In genomic region chr5:143525454-143526225, GRCm38 (mm10) we compare ENCODE assay signal across 9 mouse cellular contexts. TPM values are rescaled to one million over a fixed set of nuclear protein-coding genes. Genes with fewer than 3 reads are reported as not detected.
DNase-seq lines count a peak whose midpoint lies in the region; ATAC-seq and TF ChIP-seq lines count a peak whose summit lies in the region.
"Had no signal": no experiment of that assay in that cellular context is flagged by ENCODE, and none has a peak within 500 bp of the region (broad histone marks: within the 10 kb centered on the region; RNA-seq: fewer than 3 reads in every experiment).

No protein-coding gene starts in this region.

- no peaks in the 10 kb centered on the region for H3K27me3 ChIP-seq in kidney, embryonic 15.5 days
- no peaks in the 10 kb centered on the region for H3K27me3 ChIP-seq in embryonic facial prominence, embryonic 13.5 days
- H3K27me3 ChIP-seq in intestine, embryonic 15.5 days (replicated peaks): no peaks in the 10 kb centered on the region
- H3K27me3 ChIP-seq in myocyte (ENCODE audit: control insufficient read depth, insufficient read depth, insufficient read length): no peaks in the 10 kb centered on the region

- peak overlapping the region; percentile 100 for H3K9ac ChIP-seq in kidney, embryonic 15.5 days
- peak overlapping the region; percentile 100 for H3K9ac ChIP-seq in embryonic facial prominence, embryonic 13.5 days
- peak overlapping the region; percentile 100; the same call in 1 of the 2 replicates for H3K9ac ChIP-seq in intestine, embryonic 15.5 days

- H3K4me3 ChIP-seq in kidney, embryonic 15.5 days (replicated peaks): peak overlapping the region; percentile 93
- peak overlapping the region; percentile 99 for H3K4me3 ChIP-seq in embryonic facial prominence, embryonic 13.5 days
- peak overlapping the region; percentile 98 for H3K4me3 ChIP-seq in intestine, embryonic 15.5 days (replicated peaks)
- peak overlapping the region; percentile 86 for H3K4me3 ChIP-seq in myocyte

- peaks cover 38% of the 10 kb centered on the region for H3K4me1 ChIP-seq in kidney, embryonic 15.5 days
- peaks cover 33% of the 10 kb centered on the region for H3K4me1 ChIP-seq in embryonic facial prominence, embryonic 13.5 days
- H3K4me1 ChIP-seq in intestine, embryonic 15.5 days (replicated peaks): peaks cover 31% of the 10 kb centered on the region

- H3K4me2 ChIP-seq in kidney, embryonic 15.5 days: peak overlapping the region; percentile 72
- peak overlapping the region; percentile 86 for H3K4me2 ChIP-seq in embryonic facial prominence, embryonic 13.5 days
- peak overlapping the region; percentile 86 for H3K4me2 ChIP-seq in intestine, embryonic 15.5 days (replicated peaks)
- peak overlapping the region; percentile 69 for H3K4me2 ChIP-seq in myocyte (ENCODE audit: low read depth)

- peaks cover 7% of the 10 kb centered on the region for H3K36me3 ChIP-seq in kidney, embryonic 15.5 days
- H3K36me3 ChIP-seq in embryonic facial prominence, embryonic 13.5 days: peaks cover 6% of the 10 kb centered on the region; the same call in 1 of the 2 replicates
- no peaks in the 10 kb centered on the region for H3K36me3 ChIP-seq in intestine, embryonic 15.5 days
- no peaks in the 10 kb centered on the region for H3K36me3 ChIP-seq in myocyte (ENCODE audit: control insufficient read depth, insufficient read depth)

- no peak overlapping the region for H3ac ChIP-seq in myocyte (ENCODE audit: control insufficient read depth, insufficient read length)

- peak overlapping the region; percentile 100; the same call in 1 of the 2 replicates for H3K27ac ChIP-seq in kidney, embryonic 15.5 days
- H3K27ac ChIP-seq in embryonic facial prominence, embryonic 13.5 days: no peak overlapping the region
- H3K27ac ChIP-seq in intestine, embryonic 15.5 days: no peak overlapping the region

- WGBS in kidney, embryonic 15.5 days: 37% methylated on average over 7 of the region's 7 CpGs
- WGBS in embryonic facial prominence, embryonic 13.5 days: 53% methylated on average over 7 of the region's 7 CpGs
- WGBS in intestine, embryonic 15.5 days: 35% methylated on average over 7 of the region's 7 CpGs

- no peak for ATAC-seq in kidney, embryonic 15.5 days (replicated peaks; ENCODE audit: low FRiP score)
- ATAC-seq in embryonic facial prominence, embryonic 13.5 days (ENCODE audit: insufficient number of reproducible peaks, insufficient read depth, low FRiP score, low TSS enrichment, low read depth): no peak
- ATAC-seq in intestine, embryonic 15.5 days: no peak
- no peak for ATAC-seq in CD4-positive, CD25-positive, alpha-beta regulatory T cell, adult 4 months

- H3K79me2 ChIP-seq in myocyte (ENCODE audit: control insufficient read depth, insufficient read depth): peaks cover 73% of the 10 kb centered on the region

- no peaks in the 10 kb centered on the region for H3K9me3 ChIP-seq in kidney, embryonic 15.5 days (replicated peaks)
- no peaks in the 10 kb centered on the region for H3K9me3 ChIP-seq in embryonic facial prominence, embryonic 13.5 days
- H3K9me3 ChIP-seq in intestine, embryonic 15.5 days: no peaks in the 10 kb centered on the region

- DNase-seq in kidney, adult 8-10 months: no peak
- no peak for DNase-seq in adrenal gland, postnatal 14 days
- DNase-seq in right cerebral cortex, postnatal 10 days (ENCODE audit: low spot score in 2 of 2): no peak
- DNase-seq: lung, postnatal 14 days had no signal

- TF ChIP-seq POLR2A in myocyte (IDR thresholded peaks at IDR 0.05; ENCODE audit: insufficient read length, low read depth): no peak

TF ChIP-seq in myocyte, 11 proteins besides CTCF, POLR2A, EP300 and RAD21:
- TF ChIP-seq POLR2AphosphoS2 (IDR thresholded peaks at IDR 0.05; ENCODE audit: insufficient read length, low read depth) (no peak), SRF (IDR thresholded peaks at IDR 0.05; ENCODE audit: control insufficient read depth, insufficient read length, low read depth) (no peak), MYOG (IDR thresholded peaks at IDR 0.05; ENCODE audit: control insufficient read depth in 1 of 3, insufficient read depth in 1 of 3, insufficient read length in 2 of 3, low read depth in 2 of 3) (no peak), TCF12 (IDR thresholded peaks at IDR 0.05; ENCODE audit: insufficient read depth, poor library complexity, severe bottlenecking) (no peak), REST (IDR thresholded peaks at IDR 0.05; ENCODE audit: insufficient read depth, insufficient read length) (no peak), CEBPB (IDR thresholded peaks at IDR 0.05; ENCODE audit: insufficient read depth, poor library complexity, severe bottlenecking) (no peak), MAX (IDR thresholded peaks at IDR 0.05; ENCODE audit: low read depth) (no peak), MYOD1 (IDR thresholded peaks at IDR 0.05; ENCODE audit: control insufficient read depth in 1 of 3, insufficient read length in 2 of 3, low read depth in 2 of 3) (no peak), USF1 (IDR thresholded peaks at IDR 0.05; ENCODE audit: low read depth) (no peak), E2F4 (IDR thresholded peaks at IDR 0.05; ENCODE audit: insufficient read depth) (no peak), TCF3 (IDR thresholded peaks at IDR 0.05; ENCODE audit: insufficient read length, low read depth) (no peak)

RNA-seq across cellular contexts. Expression of gene Rac1, which starts 2.2 kb away (rescaled TPM):
- 459 and 494 TPM in 2 replicates for polyA plus RNA-seq in kidney, embryonic 15.5 days (2015; fragmentation: Nextera tagmentation; extraction: Ambion mirVana)
- 439 and 458 TPM in 2 replicates for polyA plus RNA-seq in embryonic facial prominence, embryonic 13.5 days (2015; fragmentation: Nextera tagmentation; extraction: Ambion mirVana)
- 416 and 446 TPM in 2 replicates for polyA plus RNA-seq in intestine, embryonic 15.5 days (2015; fragmentation: Nextera tagmentation; extraction: Ambion mirVana)
- polyA plus RNA-seq in myocyte (2012; fragmentation: generic; extraction: Trizol): 245 TPM
- total RNA-seq in adrenal gland, postnatal 14 days (2021): 343 and 359 TPM in 2 replicates
- polyA plus RNA-seq in CD4-positive, CD25-positive, alpha-beta regulatory T cell, adult 4 months (2017; shearing (Covaris generic)): 10 to 100 TPM; 51.5 to 66.6 TPM
